Mouse (Mus musculus): ENCODE measurements around the gene AK157302. TPM values are rescaled to one million over a fixed set of nuclear protein-coding genes. Genes with fewer than 3 reads are reported as not detected.
A peak's percentile ranks its signal among the peaks of the same experiment; 100 is the strongest.

Gene AK157302
- polyA plus RNA-seq, 1 experiment: 1.8 TPM

- Histone ChIP-seq H3K27me3 (ENCODE audit: control insufficient read depth, insufficient read depth, low read length) (no peaks in the 10 kb centered on the region), H3K4me1 (ENCODE audit: control insufficient read depth, insufficient read depth, low read length) (no peaks in the 10 kb centered on the region), H3K27ac (ENCODE audit: insufficient read depth, low read length) (no peak overlapping the region), H3K4me3 (replicated peaks; ENCODE audit: insufficient read depth, low read depth, low read length) (no peak overlapping the region)
- WGBS: 88% methylated on average over 5 of the region's 5 CpGs
- no peak for DNase-seq
- TF ChIP-seq POLR2A (IDR thresholded peaks at IDR 0.05; ENCODE audit: borderline replicate concordance, insufficient read depth, low read length): no peak
- no peak for TF ChIP-seq CTCF (IDR thresholded peaks at IDR 0.05; ENCODE audit: borderline replicate concordance, insufficient read depth, low read depth, low read length)
Observed at GRCm38 (mm10) chr13:21502296-21502695, 7.3 kb downstream of the AK157302 start.

DNA sequence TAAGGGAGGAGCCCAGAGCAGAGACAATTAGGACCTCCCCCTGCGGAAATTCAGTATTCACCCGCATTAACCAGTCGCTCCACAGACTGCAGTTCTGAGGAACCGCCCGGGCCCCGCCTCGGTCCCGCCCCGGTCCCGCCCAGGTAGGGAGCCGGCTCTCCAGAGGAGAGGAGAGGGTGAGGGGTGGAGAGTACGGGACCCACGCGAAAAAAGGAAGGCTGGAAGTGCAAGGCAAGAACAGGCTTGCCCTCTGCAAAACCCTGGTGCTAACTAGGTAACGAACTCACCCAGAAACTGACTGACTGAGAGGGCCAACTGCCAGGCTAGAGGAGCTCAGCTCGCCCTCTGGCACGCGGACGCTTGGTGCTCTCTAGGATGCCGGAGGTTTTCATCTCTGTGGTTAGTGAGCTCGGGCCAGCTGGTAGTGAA, 11.2 kb downstream of the AK157302 start:
- Histone ChIP-seq H3K4me3 (replicated peaks; ENCODE audit: insufficient read depth, low read depth, low read length) (peak overlapping the region; percentile 95), H3K4me1 (ENCODE audit: control insufficient read depth, insufficient read depth, low read length) (no peaks in the 10 kb centered on the region), H3K27ac (ENCODE audit: insufficient read depth, low read length) (peak overlapping the region; percentile 81), H3K27me3 (ENCODE audit: control insufficient read depth, insufficient read depth, low read length) (no peaks in the 10 kb centered on the region)
- TF ChIP-seq POLR2A (IDR thresholded peaks at IDR 0.05; ENCODE audit: borderline replicate concordance, insufficient read depth, low read length) (peak; percentile 78; the same call in 1 of the 2 replicates), CTCF (IDR thresholded peaks at IDR 0.05; ENCODE audit: borderline replicate concordance, insufficient read depth, low read depth, low read length) (no peak)
- DNase-seq: peak; percentile 86 to 87
- under 1% methylated on average over 21 of the region's 21 CpGs for WGBS

DNA sequence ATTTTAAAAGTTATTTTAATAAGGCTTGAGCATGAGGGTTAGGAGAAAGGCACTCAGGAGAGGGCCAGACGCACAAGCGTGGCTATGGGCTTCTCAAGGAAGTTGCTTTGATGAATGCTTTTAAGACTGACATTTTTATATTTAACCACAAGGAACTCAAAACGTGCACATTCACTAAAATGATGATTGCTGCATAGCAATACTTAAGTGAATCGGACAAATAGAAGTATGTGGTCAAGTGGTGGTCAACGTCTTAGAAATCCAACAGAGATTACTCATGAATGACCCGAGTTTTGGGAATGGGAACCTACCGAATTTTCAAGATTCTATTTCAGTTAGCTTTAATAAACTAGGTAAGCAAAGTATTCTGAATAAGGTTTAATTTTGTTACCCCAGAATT, 35.1 kb downstream of the AK157302 start:
- H3K27me3 ChIP-seq (ENCODE audit: control insufficient read depth, insufficient read depth, low read length): no peaks in the 10 kb centered on the region
- TF ChIP-seq POLR2A (IDR thresholded peaks at IDR 0.05; ENCODE audit: borderline replicate concordance, insufficient read depth, low read length) (no peak), CTCF (IDR thresholded peaks at IDR 0.05; ENCODE audit: borderline replicate concordance, insufficient read depth, low read depth, low read length) (no peak)
- 45% methylated on average over 7 of the region's 7 CpGs for WGBS
- no peak for DNase-seq
- H3K4me1 ChIP-seq (ENCODE audit: control insufficient read depth, insufficient read depth, low read length): no peaks in the 10 kb centered on the region
- H3K4me3 ChIP-seq (replicated peaks; ENCODE audit: insufficient read depth, low read depth, low read length): peak overlapping the region; percentile 32
- no peak overlapping the region for H3K27ac ChIP-seq (ENCODE audit: insufficient read depth, low read length)

DNA sequence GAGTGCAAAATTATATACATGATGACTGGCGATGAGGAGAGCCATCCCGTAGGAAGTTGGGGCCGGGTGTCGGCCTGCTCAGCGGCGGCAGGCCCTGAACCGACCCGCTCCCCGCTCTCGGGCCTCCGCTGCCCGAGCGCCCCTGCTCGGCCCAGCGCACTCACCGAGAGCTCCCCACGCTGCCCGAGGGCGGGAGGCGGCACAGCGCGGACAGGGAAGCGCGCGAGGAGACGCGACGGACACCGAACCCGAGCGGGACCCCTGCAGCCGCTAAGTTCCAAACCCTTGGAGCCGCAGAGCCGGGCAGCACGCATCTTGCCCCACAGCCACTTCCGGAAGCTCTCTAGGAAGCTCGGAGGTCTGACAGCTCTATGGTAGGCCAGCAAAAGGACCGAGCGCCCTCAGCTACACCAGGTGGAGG, 35.8 kb downstream of the AK157302 start, which contains the start of gene Zkscan8:
TSS of gene Zkscan8 (minus strand) at position 340 of the 421 bp plus-strand sequence.
- WGBS: 1% methylated on average over 39 of the region's 39 CpGs
- TF ChIP-seq POLR2A (IDR thresholded peaks at IDR 0.05; ENCODE audit: borderline replicate concordance, insufficient read depth, low read length) (peak; percentile 55; the same call in 1 of the 2 replicates), CTCF (IDR thresholded peaks at IDR 0.05; ENCODE audit: borderline replicate concordance, insufficient read depth, low read depth, low read length) (no peak)
- Histone ChIP-seq H3K27me3 (ENCODE audit: control insufficient read depth, insufficient read depth, low read length) (no peaks in the 10 kb centered on the region), H3K4me3 (replicated peaks; ENCODE audit: insufficient read depth, low read depth, low read length) (peak within 1 kb of the TSS; percentile 84), H3K4me1 (ENCODE audit: control insufficient read depth, insufficient read depth, low read length) (no peaks in the 10 kb centered on the region), H3K27ac (ENCODE audit: insufficient read depth, low read length) (peak within 1 kb of the TSS; percentile 72; the same call in 1 of the 2 replicates)
- peak; percentile 92 to 96 for DNase-seq

- H3K27ac ChIP-seq (ENCODE audit: insufficient read depth, low read length): no peak within 1 kb of the TSS
- H3K4me1 ChIP-seq (ENCODE audit: control insufficient read depth, insufficient read depth, low read length): no peaks in the 10 kb centered on the region
- DNase-seq: no peak
- H3K4me3 ChIP-seq (replicated peaks; ENCODE audit: insufficient read depth, low read depth, low read length): no peak within 1 kb of the TSS
- 65% methylated on average over 1 of the region's 1 CpGs for WGBS
- TF ChIP-seq CTCF (IDR thresholded peaks at IDR 0.05; ENCODE audit: borderline replicate concordance, insufficient read depth, low read depth, low read length) (no peak), POLR2A (IDR thresholded peaks at IDR 0.05; ENCODE audit: borderline replicate concordance, insufficient read depth, low read length) (no peak)
- H3K27me3 ChIP-seq (ENCODE audit: control insufficient read depth, insufficient read depth, low read length): no peaks in the 10 kb centered on the region
Observed at GRCm38 (mm10) chr13:21542708-21543107, 47.7 kb downstream of the AK157302 start, which contains the start of gene Olfr1366. Gene Olfr1366 (minus strand): TSS chr13:21542808.

Other genes starting within 250 kb of the AK157302 start
- not detected in 2 replicates for gene Gpx5, start 202.5 kb upstream of the AK157302 start, polyA plus RNA-seq (2012; rRNA removed)
- 0.25 and 0.33 TPM in 2 replicates for gene Gpx6, start 183.1 kb upstream of the AK157302 start, polyA plus RNA-seq (2012; rRNA removed)
- gene Olfr1367, start 148.3 kb upstream of the AK157302 start, polyA plus RNA-seq (2012; rRNA removed): not detected in 2 replicates
- gene Zscan12, start 132.4 kb upstream of the AK157302 start, polyA plus RNA-seq (2012; rRNA removed): 6.5 and 6.7 TPM in 2 replicates
- gene Zkscan3, start 92.5 kb upstream of the AK157302 start, polyA plus RNA-seq (2012; rRNA removed): 45.0 and 47.4 TPM in 2 replicates
- 2.6 and 2.7 TPM in 2 replicates for gene Pgbd1, start 54.2 kb upstream of the AK157302 start, polyA plus RNA-seq (2012; rRNA removed)
- 69.3 and 71.9 TPM in 2 replicates for gene Zscan26, start 41.5 kb upstream of the AK157302 start, polyA plus RNA-seq (2012; rRNA removed)
- 0.44 and 0.54 TPM in 2 replicates for gene Nkapl, start 26.7 kb upstream of the AK157302 start, polyA plus RNA-seq (2012; rRNA removed)
- gene Zkscan4, start 16.3 kb upstream of the AK157302 start, polyA plus RNA-seq (2012; rRNA removed): 3.6 and 4.2 TPM in 2 replicates
- not detected in 2 replicates for gene Gm10065, start 15.8 kb upstream of the AK157302 start, polyA plus RNA-seq (2012; rRNA removed)
- 28.3 and 29.8 TPM in 2 replicates for gene Gm11273, start 6.2 kb downstream of the AK157302 start, polyA plus RNA-seq (2012; rRNA removed)
- 7.5 and 9.8 TPM in 2 replicates for gene Zkscan8, start 35.9 kb downstream of the AK157302 start, polyA plus RNA-seq (2012; rRNA removed)
- gene Olfr1366, start 47.6 kb downstream of the AK157302 start, polyA plus RNA-seq (2012; rRNA removed): not detected in 2 replicates
- gene Olfr1535, start 64.7 kb downstream of the AK157302 start, polyA plus RNA-seq (2012; rRNA removed): not detected in 2 replicates
- gene Olfr1364, start 86.5 kb downstream of the AK157302 start, polyA plus RNA-seq (2012; rRNA removed): not detected in 2 replicates
- gene Olfr1362, start 118.8 kb downstream of the AK157302 start, polyA plus RNA-seq (2012; rRNA removed): not detected in 2 replicates
- 0.03 TPM in 1 of 2 replicates, not detected in the other for gene Olfr11, start 147.3 kb downstream of the AK157302 start, polyA plus RNA-seq (2012; rRNA removed)
- gene Olfr1361, start 168.2 kb downstream of the AK157302 start, polyA plus RNA-seq (2012; rRNA removed): not detected in 2 replicates
- gene Olfr1360, start 182.2 kb downstream of the AK157302 start, polyA plus RNA-seq (2012; rRNA removed): not detected in 2 replicates
- not detected in 2 replicates for gene Olfr1359, start 202.9 kb downstream of the AK157302 start, polyA plus RNA-seq (2012; rRNA removed)
- gene Hist1h2bl, start 220.9 kb downstream of the AK157302 start, polyA plus RNA-seq (2012; rRNA removed): not detected in 2 replicates
- 0.84 and 1.5 TPM in 2 replicates for gene Hist1h2ai, start 221.2 kb downstream of the AK157302 start, polyA plus RNA-seq (2012; rRNA removed)
- gene Hist1h3h, start 222.4 kb downstream of the AK157302 start, polyA plus RNA-seq (2012; rRNA removed): 2.9 TPM in 1 of 2 replicates, not detected in the other
- not detected in 2 replicates for gene Hist1h2bm, start 226.8 kb downstream of the AK157302 start, polyA plus RNA-seq (2012; rRNA removed)
- 2.4 and 3.6 TPM in 2 replicates for gene Hist1h4j, start 239.8 kb downstream of the AK157302 start, polyA plus RNA-seq (2012; rRNA removed)